8 mouse cellular contexts compared by ENCODE assay signal in the genomic region with DNA sequence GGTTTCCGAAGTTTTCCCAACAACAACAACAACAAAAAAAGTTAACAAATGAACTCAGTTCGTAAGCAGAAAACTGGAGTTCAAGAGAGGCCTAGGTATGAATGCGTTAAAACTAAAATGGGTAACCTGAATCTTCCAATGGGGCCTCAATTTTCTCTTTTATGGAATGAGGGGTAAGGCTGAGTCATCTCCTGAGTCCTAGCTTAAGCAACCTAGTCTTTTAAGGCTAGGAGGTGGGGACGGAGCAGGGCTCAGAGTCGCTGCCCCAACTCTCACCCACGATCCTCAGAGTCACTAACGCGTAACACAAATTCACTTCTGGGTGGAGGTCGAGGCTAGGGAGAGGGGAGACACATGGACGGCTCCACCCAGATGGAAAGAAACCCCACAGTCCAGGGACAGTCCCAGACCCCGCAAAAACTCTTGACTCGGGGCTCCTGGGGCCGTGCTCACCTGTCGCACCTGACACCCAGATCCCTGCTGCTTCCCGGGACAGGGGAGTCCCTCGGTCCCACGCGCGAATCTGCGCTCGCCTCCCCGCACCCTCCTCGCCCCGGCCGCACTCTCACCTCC. TPM values are rescaled to one million over a fixed set of nuclear protein-coding genes. Genes with fewer than 3 reads are reported as not detected.
A peak's percentile ranks its signal among the peaks of the same experiment; 100 is the strongest.
DNase-seq lines count a peak whose midpoint lies in the region; ATAC-seq and TF ChIP-seq lines count a peak whose summit lies in the region.

No protein-coding gene starts in this region.

- H3K27me3 ChIP-seq in lung, embryonic 14.5 days (ENCODE audit: insufficient read depth, low read length) = no peaks in the 10 kb centered on the region
- H3K27me3 ChIP-seq in hindbrain, embryonic 15.5 days = 0 out of 2 replicates have a peak, but pooled peaks cover 3% of the 10 kb centered on the region
- peaks cover 8% of the 10 kb centered on the region; the same call in 1 of the 2 replicates for H3K27me3 ChIP-seq in midbrain, embryonic 12.5 days

- peak overlapping the region; percentile 71 for H3K9ac ChIP-seq in lung, embryonic 14.5 days
- H3K9ac ChIP-seq in hindbrain, embryonic 15.5 days = peak overlapping the region; percentile 63
- H3K9ac ChIP-seq in midbrain, embryonic 12.5 days (replicated peaks) = peak overlapping the region; percentile 81

- TF ChIP-seq POLR2A in cortical plate, adult 2 months (IDR thresholded peaks at IDR 0.05; ENCODE audit: extremely low read depth, insufficient read depth, low read length) = no peak

- 6% methylated on average over 25 of the region's 25 CpGs for WGBS in lung, embryonic 14.5 days
- 7% methylated on average over 24 of the region's 25 CpGs for WGBS in hindbrain, embryonic 15.5 days
- WGBS in midbrain, embryonic 12.5 days = 8% methylated on average over 25 of the region's 25 CpGs

- TF ChIP-seq CTCF in lung, embryonic 14.5 days (IDR thresholded peaks at IDR 0.05; ENCODE audit: low read depth) = no peak
- TF ChIP-seq CTCF in cortical plate, adult 2 months (IDR thresholded peaks at IDR 0.05; ENCODE audit: extremely low read depth, insufficient read depth, low read length) = no peak

- H3K4me3 ChIP-seq in lung, embryonic 14.5 days (ENCODE audit: low read depth, low read length) = peak overlapping the region; percentile 87
- peak overlapping the region; percentile 86 for H3K4me3 ChIP-seq in cortical plate, adult 2 months (ENCODE audit: insufficient read depth, low read length)
- H3K4me3 ChIP-seq in hindbrain, embryonic 15.5 days = peak overlapping the region; percentile 83
- peak overlapping the region; percentile 77 for H3K4me3 ChIP-seq in midbrain, embryonic 12.5 days

- peak; percentile 3 for DNase-seq in lung, embryonic 14.5 days
- DNase-seq in lung, postnatal 25 days (ENCODE audit: low spot score) = no peak
- DNase-seq in urinary bladder, postnatal 4 days (ENCODE audit: low spot score in 2 of 2) = no peak
- DNase-seq in cerebellum, adult 18-20 months = no peak
- no peak for DNase-seq in gastrocnemius, postnatal 25 days

- no peaks in the 10 kb centered on the region for H3K4me1 ChIP-seq in lung, embryonic 14.5 days (ENCODE audit: insufficient read depth)
- H3K4me1 ChIP-seq in cortical plate, adult 2 months (ENCODE audit: control insufficient read depth, insufficient read depth, low read length) = peaks cover 2% of the 10 kb centered on the region; the same call in 1 of the 2 replicates
- H3K4me1 ChIP-seq in hindbrain, embryonic 15.5 days (replicated peaks) = peaks cover 11% of the 10 kb centered on the region
- H3K4me1 ChIP-seq in midbrain, embryonic 12.5 days = peaks cover 6% of the 10 kb centered on the region; the same call in 1 of the 2 replicates

- ATAC-seq in lung, embryonic 14.5 days (ENCODE audit: insufficient read depth) = peak; percentile 77
- no peak; the same call in 1 of the 2 replicates for ATAC-seq in hindbrain, embryonic 15.5 days (ENCODE audit: low FRiP score, low read depth)
- peak; percentile 75; the same call in 1 of the 2 replicates for ATAC-seq in midbrain, embryonic 12.5 days (ENCODE audit: low FRiP score, low read depth)

- H3K27ac ChIP-seq in lung, embryonic 14.5 days (ENCODE audit: low read depth) = peak overlapping the region; percentile 60
- 0 out of 2 replicates have a peak overlapping the region, but pooled peaks have one; percentile 14 for H3K27ac ChIP-seq in cortical plate, adult 2 months (ENCODE audit: insufficient read depth, low read length)
- no peak overlapping the region for H3K27ac ChIP-seq in hindbrain, embryonic 15.5 days (replicated peaks)
- H3K27ac ChIP-seq in midbrain, embryonic 12.5 days (replicated peaks) = no peak overlapping the region

- H3K36me3 ChIP-seq in lung, embryonic 14.5 days (ENCODE audit: insufficient read depth) = peaks cover 12% of the 10 kb centered on the region; the same call in 1 of the 2 replicates
- H3K36me3 ChIP-seq in hindbrain, embryonic 15.5 days = no peaks in the 10 kb centered on the region
- H3K36me3 ChIP-seq in midbrain, embryonic 12.5 days = peaks cover 7% of the 10 kb centered on the region; the same call in 1 of the 2 replicates

- H3K4me2 ChIP-seq in lung, embryonic 14.5 days = peak overlapping the region; percentile 88
- H3K4me2 ChIP-seq in hindbrain, embryonic 15.5 days = peak overlapping the region; percentile 87
- peak overlapping the region; percentile 97 for H3K4me2 ChIP-seq in midbrain, embryonic 12.5 days (replicated peaks)

- H3K9me3 ChIP-seq in lung, embryonic 14.5 days (ENCODE audit: low read depth, low read length) = no peaks in the 10 kb centered on the region
- no peaks in the 10 kb centered on the region for H3K9me3 ChIP-seq in hindbrain, embryonic 15.5 days
- no peaks in the 10 kb centered on the region for H3K9me3 ChIP-seq in midbrain, embryonic 12.5 days

RNA-seq across cellular contexts. Expression of gene Rexo2, which starts 0.5 kb away (rescaled TPM):
- 87.1 and 87.8 TPM in 2 replicates for polyA plus RNA-seq in lung, embryonic 14.5 days (2014; fragmentation: Nextera tagmentation; extraction: Ambion mirVana)
- 151 and 157 TPM in 2 replicates for polyA plus RNA-seq in cortical plate, adult 2 months (2012; rRNA removed)
- polyA plus RNA-seq in hindbrain, embryonic 15.5 days (2015; fragmentation: Nextera tagmentation; extraction: Ambion mirVana) = 110 and 118 TPM in 2 replicates
- 78.3 and 79.8 TPM in 2 replicates for polyA plus RNA-seq in midbrain, embryonic 12.5 days (2016; fragmentation: Nextera tagmentation; extraction: Ambion mirVana)
- total RNA-seq in gastrocnemius, postnatal 25 days (2021) = 10 to 100 TPM; 58.6 to 64.9 TPM

RNA-seq across cellular contexts. Expression of gene Rbm7, which starts 15.2 kb away (rescaled TPM):
- 123 and 128 TPM in 2 replicates for polyA plus RNA-seq in lung, embryonic 14.5 days (2014; fragmentation: Nextera tagmentation; extraction: Ambion mirVana)
- 30.7 and 31.5 TPM in 2 replicates for polyA plus RNA-seq in cortical plate, adult 2 months (2012; rRNA removed)
- 71.4 and 72.5 TPM in 2 replicates for polyA plus RNA-seq in hindbrain, embryonic 15.5 days (2015; fragmentation: Nextera tagmentation; extraction: Ambion mirVana)
- polyA plus RNA-seq in midbrain, embryonic 12.5 days (2016; fragmentation: Nextera tagmentation; extraction: Ambion mirVana) = 98.0 and 106 TPM in 2 replicates
- 10 to 100 TPM; 13.6 to 14.4 TPM for total RNA-seq in gastrocnemius, postnatal 25 days (2021)

RNA-seq across cellular contexts. Expression of gene Gm5617, which starts 15.3 kb away (rescaled TPM):
- polyA plus RNA-seq in lung, embryonic 14.5 days (2014; fragmentation: Nextera tagmentation; extraction: Ambion mirVana) = 21.8 and 22.9 TPM in 2 replicates
- polyA plus RNA-seq in cortical plate, adult 2 months (2012; rRNA removed) = 16.4 and 19.3 TPM in 2 replicates
- 23.8 and 26.4 TPM in 2 replicates for polyA plus RNA-seq in hindbrain, embryonic 15.5 days (2015; fragmentation: Nextera tagmentation; extraction: Ambion mirVana)
- polyA plus RNA-seq in midbrain, embryonic 12.5 days (2016; fragmentation: Nextera tagmentation; extraction: Ambion mirVana) = 40.6 and 41.7 TPM in 2 replicates
- 1 to 10 TPM; 6.6 to 8.5 TPM for total RNA-seq in gastrocnemius, postnatal 25 days (2021)

Comparison
In these comparisons a context has a peak if more than half of its experiments do, and no peak if none do; other contexts are left out.
1. H3K27ac ChIP-seq: peak in lung, embryonic 14.5 days (single experiment) and cortical plate, adult 2 months (single experiment); none in hindbrain, embryonic 15.5 days (single experiment) and midbrain, embryonic 12.5 days (single experiment).
2. Peak in every context shown above with its lines, with median percentiles within 50 percentile points of each other: H3K4me2 ChIP-seq, H3K4me3 ChIP-seq and H3K9ac ChIP-seq.